In genomic region chr4:119233256-119233901, GRCm38 (mm10) we compare ENCODE assay signal across 8 mouse cellular contexts. TPM values are rescaled to one million over a fixed set of nuclear protein-coding genes. Genes with fewer than 3 reads are reported as not detected.
A peak's percentile ranks its signal among the peaks of the same experiment; 100 is the strongest.
DNase-seq lines count a peak whose midpoint lies in the region; ATAC-seq and TF ChIP-seq lines count a peak whose summit lies in the region.

No protein-coding gene starts in this region.

- H3K9ac ChIP-seq in embryonic facial prominence, embryonic 12.5 days, result peak overlapping the region; percentile 83
- H3K9ac ChIP-seq in liver, adult 2 months (ENCODE audit: low read depth, low read length), result peak overlapping the region; percentile 93
- peak overlapping the region; percentile 80 for H3K9ac ChIP-seq in midbrain, embryonic 16.5 days (ENCODE audit: low read depth, low read length)

- peak; percentile 86 for DNase-seq in 3T3-L1 (ENCODE audit: low read depth, low spot score)
- peak; percentile 74 for DNase-seq in ZHBTc4 (ENCODE audit: low read depth, low spot score)
- DNase-seq in heart, embryonic 10.5 days (ENCODE audit: low spot score), result peak; percentile 93
- peak; percentile 39 for DNase-seq in kidney, adult 9 months
- peak; percentile 72 for DNase-seq in liver, adult 2 months (ENCODE audit: extremely low read depth, low read depth, low spot score)
- peak; percentile 48 for DNase-seq in testis, postnatal 14 days (ENCODE audit: low spot score)

- H3K79me2 ChIP-seq in liver, adult 2 months (ENCODE audit: control insufficient read depth, insufficient read depth, low read length), result peaks cover 9% of the 10 kb centered on the region; the same call in 1 of the 2 replicates

- H3K4me2 ChIP-seq in embryonic facial prominence, embryonic 12.5 days (replicated peaks), result peak overlapping the region; percentile 71
- peak overlapping the region; percentile 93 for H3K4me2 ChIP-seq in midbrain, embryonic 16.5 days (ENCODE audit: low read length)

- H3K27ac ChIP-seq in embryonic facial prominence, embryonic 12.5 days, result peak overlapping the region; percentile 71
- peak overlapping the region; percentile 92 for H3K27ac ChIP-seq in heart, embryonic 10.5 days
- peak overlapping the region; percentile 56 for H3K27ac ChIP-seq in liver, adult 2 months (replicated peaks; ENCODE audit: insufficient read depth, low read depth, low read length)
- H3K27ac ChIP-seq in midbrain, embryonic 16.5 days (ENCODE audit: low read length), result peak overlapping the region; percentile 75

- H3K36me3 ChIP-seq in embryonic facial prominence, embryonic 12.5 days, result peaks cover 5% of the 10 kb centered on the region
- peaks cover 25% of the 10 kb centered on the region for H3K36me3 ChIP-seq in heart, embryonic 10.5 days
- peaks cover 2% of the 10 kb centered on the region; the same call in 1 of the 2 replicates for H3K36me3 ChIP-seq in liver, adult 2 months (ENCODE audit: control insufficient read depth, insufficient read depth, low read length)
- H3K36me3 ChIP-seq in midbrain, embryonic 16.5 days (ENCODE audit: control insufficient read depth, insufficient read depth, low read length), result no peaks in the 10 kb centered on the region; the same call in 1 of the 2 replicates

- peak overlapping the region; percentile 75 for H3K4me3 ChIP-seq in embryonic facial prominence, embryonic 12.5 days
- peak overlapping the region; percentile 84 for H3K4me3 ChIP-seq in heart, embryonic 10.5 days
- H3K4me3 ChIP-seq in liver, adult 2 months (ENCODE audit: insufficient read depth, low read depth, low read length), result peak overlapping the region; percentile 83
- H3K4me3 ChIP-seq in midbrain, embryonic 16.5 days (ENCODE audit: low read depth, low read length), result peak overlapping the region; percentile 86

- WGBS in embryonic facial prominence, embryonic 12.5 days, result under 1% methylated on average over 36 of the region's 36 CpGs
- 0% methylated on average over 36 of the region's 36 CpGs for whole genome bisulfite sequencing in heart, embryonic 10.5 days
- WGBS in liver, adult 2 months, result 1% methylated on average over 36 of the region's 36 CpGs
- WGBS in midbrain, embryonic 16.5 days, result 0% methylated on average over 36 of the region's 36 CpGs

- H3K9me3 ChIP-seq in embryonic facial prominence, embryonic 12.5 days, result no peaks in the 10 kb centered on the region
- no peaks in the 10 kb centered on the region for H3K9me3 ChIP-seq in heart, embryonic 10.5 days
- no peaks in the 10 kb centered on the region for H3K9me3 ChIP-seq in midbrain, embryonic 16.5 days (replicated peaks; ENCODE audit: control insufficient read depth, low read length, poor library complexity, severe bottlenecking)

- no peak; the same call in 1 of the 2 replicates for TF ChIP-seq CTCF in liver, adult 2 months (IDR thresholded peaks at IDR 0.05; ENCODE audit: low read depth, low read length)

- no peaks in the 10 kb centered on the region for H3K27me3 ChIP-seq in embryonic facial prominence, embryonic 12.5 days
- no peaks in the 10 kb centered on the region for H3K27me3 ChIP-seq in heart, embryonic 10.5 days (ENCODE audit: insufficient read depth, poor library complexity, severe bottlenecking)
- H3K27me3 ChIP-seq in liver, adult 2 months (ENCODE audit: control insufficient read depth, insufficient read depth, low read length), result no peaks in the 10 kb centered on the region
- H3K27me3 ChIP-seq in midbrain, embryonic 16.5 days (ENCODE audit: control insufficient read depth, insufficient read depth, low read depth, low read length), result no peaks in the 10 kb centered on the region

- ATAC-seq in embryonic facial prominence, embryonic 12.5 days (ENCODE audit: insufficient number of reproducible peaks, insufficient read depth, low FRiP score, low TSS enrichment), result peak; percentile 29
- ATAC-seq in midbrain, embryonic 16.5 days, result peak; percentile 61

- no peak for TF ChIP-seq POLR2A in liver, adult 2 months (IDR thresholded peaks at IDR 0.05; ENCODE audit: extremely low read depth, insufficient read depth, low read length)

- peaks cover 7% of the 10 kb centered on the region; the same call in 1 of the 2 replicates for H3K4me1 ChIP-seq in embryonic facial prominence, embryonic 12.5 days
- peaks cover 18% of the 10 kb centered on the region for H3K4me1 ChIP-seq in heart, embryonic 10.5 days
- H3K4me1 ChIP-seq in liver, adult 2 months (ENCODE audit: control insufficient read depth, insufficient read depth, low read length), result no peaks in the 10 kb centered on the region; the same call in 1 of the 2 replicates
- H3K4me1 ChIP-seq in midbrain, embryonic 16.5 days (ENCODE audit: control insufficient read depth, insufficient read depth, low read length), result peaks cover 14% of the 10 kb centered on the region

RNA-seq across cellular contexts. Expression of gene P3h1, which starts 0.7 kb away (rescaled TPM):
- 35.2 and 39.1 TPM in 2 replicates for polyA plus RNA-seq in embryonic facial prominence, embryonic 12.5 days (2016; fragmentation: Nextera tagmentation; extraction: Ambion mirVana)
- polyA plus RNA-seq in heart, embryonic 10.5 days (2016; fragmentation: Nextera tagmentation; extraction: Ambion mirVana), result 29.1 and 29.6 TPM in 2 replicates
- 6.7 and 8.8 TPM in 2 replicates for total RNA-seq in liver, adult 2 months (2014; rRNA removed)
- 14.5 and 20.3 TPM in 2 replicates for polyA plus RNA-seq in liver, adult 2 months (2012; rRNA removed)
- polyA plus RNA-seq in midbrain, embryonic 16.5 days (2015; fragmentation: Nextera tagmentation; extraction: Ambion mirVana), result 9.2 and 9.9 TPM in 2 replicates

RNA-seq across cellular contexts. Expression of gene AU022252, which starts 0.9 kb away (rescaled TPM):
- 42.2 and 43.8 TPM in 2 replicates for polyA plus RNA-seq in embryonic facial prominence, embryonic 12.5 days (2016; fragmentation: Nextera tagmentation; extraction: Ambion mirVana)
- 35.8 and 44.0 TPM in 2 replicates for polyA plus RNA-seq in heart, embryonic 10.5 days (2016; fragmentation: Nextera tagmentation; extraction: Ambion mirVana)
- 23.6 and 25.2 TPM in 2 replicates for total RNA-seq in liver, adult 2 months (2014; rRNA removed)
- polyA plus RNA-seq in liver, adult 2 months (2012; rRNA removed), result 16.6 and 23.3 TPM in 2 replicates
- 22.6 and 26.0 TPM in 2 replicates for polyA plus RNA-seq in midbrain, embryonic 16.5 days (2015; fragmentation: Nextera tagmentation; extraction: Ambion mirVana)

RNA-seq across cellular contexts. Expression of gene Tmem269, which starts 15.4 kb away (rescaled TPM):
- not detected in 2 replicates for polyA plus RNA-seq in embryonic facial prominence, embryonic 12.5 days (2016; fragmentation: Nextera tagmentation; extraction: Ambion mirVana)
- polyA plus RNA-seq in heart, embryonic 10.5 days (2016; fragmentation: Nextera tagmentation; extraction: Ambion mirVana), result not detected in 2 replicates
- total RNA-seq in liver, adult 2 months (2014; rRNA removed), result 0.09 TPM in 1 of 2 replicates, not detected in the other
- 0.06 TPM in 1 of 2 replicates, not detected in the other for polyA plus RNA-seq in liver, adult 2 months (2012; rRNA removed)
- 0.26 and 0.44 TPM in 2 replicates for polyA plus RNA-seq in midbrain, embryonic 16.5 days (2015; fragmentation: Nextera tagmentation; extraction: Ambion mirVana)

RNA-seq across cellular contexts. Expression of gene Cldn19, which starts 21.8 kb away (rescaled TPM):
- 0.12 TPM in 1 of 2 replicates, not detected in the other for polyA plus RNA-seq in embryonic facial prominence, embryonic 12.5 days (2016; fragmentation: Nextera tagmentation; extraction: Ambion mirVana)
- polyA plus RNA-seq in heart, embryonic 10.5 days (2016; fragmentation: Nextera tagmentation; extraction: Ambion mirVana), result 0.16 TPM in 1 of 2 replicates, not detected in the other
- not detected in 2 replicates for total RNA-seq in liver, adult 2 months (2014; rRNA removed)
- polyA plus RNA-seq in liver, adult 2 months (2012; rRNA removed), result not detected in 2 replicates
- 0.63 and 1.6 TPM in 2 replicates for polyA plus RNA-seq in midbrain, embryonic 16.5 days (2015; fragmentation: Nextera tagmentation; extraction: Ambion mirVana)

RNA-seq across cellular contexts. Expression of gene Svbp, which starts 38.3 kb away (rescaled TPM):
- 189 TPM in 2 replicates for polyA plus RNA-seq in embryonic facial prominence, embryonic 12.5 days (2016; fragmentation: Nextera tagmentation; extraction: Ambion mirVana)
- 126 and 154 TPM in 2 replicates for polyA plus RNA-seq in heart, embryonic 10.5 days (2016; fragmentation: Nextera tagmentation; extraction: Ambion mirVana)
- 9.1 and 10.0 TPM in 2 replicates for total RNA-seq in liver, adult 2 months (2014; rRNA removed)
- 11.9 and 14.8 TPM in 2 replicates for polyA plus RNA-seq in liver, adult 2 months (2012; rRNA removed)
- 220 and 230 TPM in 2 replicates for polyA plus RNA-seq in midbrain, embryonic 16.5 days (2015; fragmentation: Nextera tagmentation; extraction: Ambion mirVana)

Comparison
In these comparisons a context has a peak if more than half of its experiments do, and no peak if none do; other contexts are left out.
1. Peak in every context shown above with its lines: DNase-seq, ATAC-seq, H3K4me3 ChIP-seq and H3K27ac ChIP-seq.
2. DNase-seq: peak in every context shown above with its lines; median percentile 93 in heart, embryonic 10.5 days; 86 in 3T3-L1; 74 in ZHBTc4; 72 in liver, adult 2 months; 48 in testis, postnatal 14 days; 39 in kidney, adult 9 months.